Mouse (Mus musculus): ENCODE data around the gene Higd1a. TPM values are rescaled to one million over a fixed set of nuclear protein-coding genes. Genes with fewer than 3 reads are reported as not detected.

The Higd1a gene
- total and polyA plus RNA-seq, 2 experiments, result 14.7 to 65.6 TPM

DNA sequence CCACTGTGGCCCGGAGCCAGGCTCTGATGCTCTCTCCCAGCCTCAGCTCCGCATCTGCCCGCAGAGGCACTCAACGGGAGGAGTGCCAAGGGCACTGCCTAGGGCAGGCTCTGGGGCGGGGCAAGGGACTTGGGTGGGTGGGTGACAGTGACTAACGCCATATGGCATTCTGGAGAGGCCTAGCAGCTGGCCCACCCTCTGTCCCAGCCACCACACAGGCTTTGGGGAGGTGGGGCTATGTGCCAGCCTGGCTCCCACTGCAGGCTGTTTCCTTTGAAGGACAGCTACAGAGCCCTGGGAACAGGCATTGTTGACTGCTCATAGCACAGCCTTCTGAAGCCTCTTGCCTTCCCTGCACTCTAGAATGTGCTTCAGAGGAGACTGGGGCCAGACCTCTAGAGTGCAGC lies 35.6 kb downstream of the Higd1a start:
- TF ChIP-seq POLR2A (IDR thresholded peaks at IDR 0.05; ENCODE audit: extremely low read depth, insufficient read depth, low read length) (no peak), CTCF (IDR thresholded peaks at IDR 0.05; ENCODE audit: low read depth, low read length) (no peak)
- H3K4me1 ChIP-seq (ENCODE audit: control insufficient read depth, insufficient read depth, low read length), result no peaks in the 10 kb centered on the region
- no peaks in the 10 kb centered on the region for H3K36me3 ChIP-seq (ENCODE audit: control insufficient read depth, insufficient read depth, low read length)
- H3K79me2 ChIP-seq (ENCODE audit: control insufficient read depth, insufficient read depth, low read length), result no peaks in the 10 kb centered on the region
- H3K4me3 ChIP-seq (ENCODE audit: insufficient read depth, low read depth, low read length), result no peak overlapping the region
- no peaks in the 10 kb centered on the region for H3K27me3 ChIP-seq (ENCODE audit: control insufficient read depth, insufficient read depth, low read length)
- no peak overlapping the region for H3K27ac ChIP-seq (replicated peaks; ENCODE audit: insufficient read depth, low read depth, low read length)
- WGBS, result 77% methylated on average over 6 of the region's 6 CpGs
- no peak for DNase-seq (ENCODE audit: extremely low read depth, low read depth, low spot score)
- no peak overlapping the region for H3K9ac ChIP-seq (ENCODE audit: low read depth, low read length)

DNA sequence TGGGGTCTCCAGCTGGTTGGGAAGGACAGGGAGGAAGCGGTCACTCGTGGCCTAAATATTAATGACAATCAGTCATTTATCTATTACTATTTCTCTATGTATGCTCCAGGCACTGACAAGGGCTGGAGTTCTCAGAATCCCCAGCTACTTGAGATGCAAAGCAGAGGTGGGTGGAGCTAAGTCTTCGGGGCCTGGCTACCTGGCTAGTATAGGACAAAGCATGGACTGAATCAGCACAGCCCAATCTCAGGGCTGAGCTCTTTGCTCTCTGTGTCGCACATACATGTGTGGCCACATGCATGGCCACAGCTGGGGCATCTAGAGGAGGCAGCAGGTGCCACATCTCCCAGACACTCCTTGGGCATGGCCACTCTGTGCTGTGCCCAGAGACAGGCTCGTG lies 37.4 kb downstream of the Higd1a start:
- Histone ChIP-seq H3K9ac (ENCODE audit: low read depth, low read length) (no peak overlapping the region), H3K4me1 (ENCODE audit: control insufficient read depth, insufficient read depth, low read length) (no peaks in the 10 kb centered on the region), H3K79me2 (ENCODE audit: control insufficient read depth, insufficient read depth, low read length) (no peaks in the 10 kb centered on the region), H3K4me3 (ENCODE audit: insufficient read depth, low read depth, low read length) (no peak overlapping the region), H3K27ac (replicated peaks; ENCODE audit: insufficient read depth, low read depth, low read length) (no peak overlapping the region), H3K36me3 (ENCODE audit: control insufficient read depth, insufficient read depth, low read length) (no peaks in the 10 kb centered on the region), H3K27me3 (ENCODE audit: control insufficient read depth, insufficient read depth, low read length) (no peaks in the 10 kb centered on the region)
- 80% methylated on average over 5 of the region's 5 CpGs for WGBS
- TF ChIP-seq POLR2A (IDR thresholded peaks at IDR 0.05; ENCODE audit: extremely low read depth, insufficient read depth, low read length), result no peak
- no peak for TF ChIP-seq CTCF (IDR thresholded peaks at IDR 0.05; ENCODE audit: low read depth, low read length)
- no peak for DNase-seq (ENCODE audit: extremely low read depth, low read depth, low spot score)

- no peak overlapping the region for H3K9ac ChIP-seq (ENCODE audit: low read depth, low read length)
- no peaks in the 10 kb centered on the region for H3K79me2 ChIP-seq (ENCODE audit: control insufficient read depth, insufficient read depth, low read length)
- H3K4me1 ChIP-seq (ENCODE audit: control insufficient read depth, insufficient read depth, low read length), result no peaks in the 10 kb centered on the region
- WGBS, result 65% methylated on average over 7 of the region's 7 CpGs
- H3K27me3 ChIP-seq (ENCODE audit: control insufficient read depth, insufficient read depth, low read length), result no peaks in the 10 kb centered on the region
- no peaks in the 10 kb centered on the region for H3K36me3 ChIP-seq (ENCODE audit: control insufficient read depth, insufficient read depth, low read length)
- TF ChIP-seq POLR2A (IDR thresholded peaks at IDR 0.05; ENCODE audit: extremely low read depth, insufficient read depth, low read length) (no peak), CTCF (IDR thresholded peaks at IDR 0.05; ENCODE audit: low read depth, low read length) (no peak)
- DNase-seq (ENCODE audit: extremely low read depth, low read depth, low spot score), result peak; percentile 31
- H3K4me3 ChIP-seq (ENCODE audit: insufficient read depth, low read depth, low read length), result no peak overlapping the region
- 0 out of 2 replicates have a peak overlapping the region, but pooled peaks have one; percentile 1 for H3K27ac ChIP-seq (replicated peaks; ENCODE audit: insufficient read depth, low read depth, low read length)
Measured at GRCm38 (mm10) chr9:121819771-121820471, 38.2 kb downstream of the Higd1a start.

- Histone ChIP-seq H3K4me1 (ENCODE audit: control insufficient read depth, insufficient read depth, low read length) (no peaks in the 10 kb centered on the region), H3K36me3 (ENCODE audit: control insufficient read depth, insufficient read depth, low read length) (no peaks in the 10 kb centered on the region), H3K27ac (replicated peaks; ENCODE audit: insufficient read depth, low read depth, low read length) (0 out of 2 replicates have a peak overlapping the region, but pooled peaks have one; percentile 1), H3K27me3 (ENCODE audit: control insufficient read depth, insufficient read depth, low read length) (no peaks in the 10 kb centered on the region), H3K79me2 (ENCODE audit: control insufficient read depth, insufficient read depth, low read length) (no peaks in the 10 kb centered on the region), H3K4me3 (ENCODE audit: insufficient read depth, low read depth, low read length) (no peak overlapping the region), H3K9ac (ENCODE audit: low read depth, low read length) (no peak overlapping the region)
- DNase-seq (ENCODE audit: extremely low read depth, low read depth, low spot score), result peak; percentile 53
- no peak for TF ChIP-seq POLR2A (IDR thresholded peaks at IDR 0.05; ENCODE audit: extremely low read depth, insufficient read depth, low read length)
- TF ChIP-seq CTCF (IDR thresholded peaks at IDR 0.05; ENCODE audit: low read depth, low read length), result no peak
- WGBS, result 61% methylated on average over 9 of the region's 9 CpGs
Measured at GRCm38 (mm10) chr9:121819073-121819770, 38.9 kb downstream of the Higd1a start.

DNA sequence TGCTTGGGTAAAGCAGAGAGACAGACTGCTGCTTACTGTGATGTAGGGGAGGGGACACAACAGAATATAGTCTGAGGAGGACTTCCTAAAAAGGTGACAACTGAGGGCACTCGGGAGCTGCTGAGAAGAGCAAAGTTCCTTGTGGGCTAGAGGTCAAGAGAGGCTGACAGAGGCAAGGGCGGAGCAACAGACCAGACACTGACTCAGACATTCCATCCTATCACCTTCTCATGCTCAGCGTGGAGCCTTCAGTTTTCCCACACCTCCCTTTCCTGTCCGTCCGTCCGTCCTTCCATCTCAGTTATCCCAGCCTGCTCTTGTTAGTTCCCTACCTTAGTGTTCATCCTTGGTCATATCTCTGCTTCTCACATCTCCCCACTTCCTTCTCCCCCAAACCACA lies 43.0 kb downstream of the Higd1a start:
- Histone ChIP-seq H3K9ac (ENCODE audit: low read depth, low read length) (no peak overlapping the region), H3K4me1 (ENCODE audit: control insufficient read depth, insufficient read depth, low read length) (no peaks in the 10 kb centered on the region), H3K79me2 (ENCODE audit: control insufficient read depth, insufficient read depth, low read length) (no peaks in the 10 kb centered on the region), H3K27ac (replicated peaks; ENCODE audit: insufficient read depth, low read depth, low read length) (no peak overlapping the region), H3K27me3 (ENCODE audit: control insufficient read depth, insufficient read depth, low read length) (no peaks in the 10 kb centered on the region), H3K36me3 (ENCODE audit: control insufficient read depth, insufficient read depth, low read length) (no peaks in the 10 kb centered on the region), H3K4me3 (ENCODE audit: insufficient read depth, low read depth, low read length) (no peak overlapping the region)
- WGBS, result 68% methylated on average over 6 of the region's 6 CpGs
- no peak for TF ChIP-seq CTCF (IDR thresholded peaks at IDR 0.05; ENCODE audit: low read depth, low read length)
- TF ChIP-seq POLR2A (IDR thresholded peaks at IDR 0.05; ENCODE audit: extremely low read depth, insufficient read depth, low read length), result no peak
- no peak for DNase-seq (ENCODE audit: extremely low read depth, low read depth, low spot score)
